Mouse (Mus musculus) stomach, embryonic 14.5 days (tissue): ENCODE measurements around the gene Krt36. TPM values are rescaled to one million over a fixed set of nuclear protein-coding genes. Genes with fewer than 3 reads are reported as not detected.

ENCODE experiments used
- ATAC-seq: fragments of 200-750 bp; cut with Nextera tagmentation; 2 replicates; pipeline ENCODE4 v1.8.0; 2017; ENCODE audit warnings: low read depth, moderate TSS enrichment; ENCODE audit not compliant: insufficient number of reproducible peaks, insufficient read depth, low FRiP score
- H3K27ac ChIP-seq: fragments of 300-500 bp; sonication (generic); 2 replicates; pipeline ENCODE4 v1.5.1; 2014; ENCODE audit warnings: mild to moderate bottlenecking, low read length, moderate library complexity, mixed read lengths
- H3K27me3 ChIP-seq: fragments of 300-500 bp; sonication (generic); 2 replicates; pipeline ENCODE4 v1.6.1; 2014; ENCODE audit warnings: low read length, control low read depth, mixed read lengths; ENCODE audit not compliant: control insufficient read depth, insufficient read depth
- H3K36me3 ChIP-seq: fragments of 300-500 bp; sonication (generic); 2 replicates; pipeline ENCODE4 v1.6.1; 2014; ENCODE audit warnings: mild to moderate bottlenecking, control low read depth, low read length, moderate library complexity, mixed read lengths; ENCODE audit not compliant: control insufficient read depth, insufficient read depth
- H3K4me1 ChIP-seq: fragments of 300-500 bp; sonication (generic); 2 replicates; pipeline ENCODE4 v1.6.1; 2014; ENCODE audit warnings: low read length, control low read depth, mixed read lengths; ENCODE audit not compliant: control insufficient read depth, insufficient read depth
- H3K4me2 ChIP-seq: fragments of 300-500 bp; sonication (generic); replicated peaks from 2 replicates; pipeline ENCODE4 v1.6.1; 2014; ENCODE audit warnings: low read depth, low read length, control low read depth
- H3K4me3 ChIP-seq: fragments of 300-500 bp; sonication (generic); 2 replicates; pipeline ENCODE4 v1.5.1; 2014; ENCODE audit warnings: low read depth, low read length, control low read depth
- H3K9ac ChIP-seq: fragments of 300-500 bp; sonication (generic); replicated peaks from 2 replicates; pipeline ENCODE4 v1.6.1; 2014; ENCODE audit warnings: low read depth, mild to moderate bottlenecking, control low read depth, low read length, moderate library complexity, mixed read lengths
- H3K9me3 ChIP-seq: fragments of 300-500 bp; sonication (generic); 2 replicates; pipeline ENCODE4 v1.6.1; 2016; ENCODE audit warnings: low read depth, low read length, control low read depth; ENCODE audit not compliant: control insufficient read depth
- WGBS: fragments of 180-500 bp; shearing (Covaris S2); extraction: QIAGEN DNeasy Blood & Tissue Kit; methylation state at CpG from one replicate; pipeline ENCODE4 v1.1.7; 2014; 5-methylcytosine and 5-hydroxymethylcytosine counted together
- polyA plus RNA-seq: library from polyadenylated mRNA; unstranded; fragments of >200 nt; fragmentation: Nextera tagmentation; extraction: Ambion mirVana; gene quantifications from 2 replicates; pipeline ENCODE4 v1.2.1, GENCODE M21; 2014

Gene Krt36
- polyA plus RNA-seq, 1 experiment from 2014 or later, result 0.29 TPM

GRCm38 (mm10) chr11:100138809-100139208 lies 33.4 kb upstream of the Krt36 start:
- Histone ChIP-seq H3K27me3 (no peaks in the 10 kb centered on the region), H3K9me3 (no peaks in the 10 kb centered on the region), H3K36me3 (peaks cover 3% of the 10 kb centered on the region; the same call in 1 of the 2 replicates), H3K4me2 (no peak overlapping the region), H3K27ac (peak overlapping the region; percentile 71), H3K9ac (no peak overlapping the region), H3K4me1 (peaks cover 13% of the 10 kb centered on the region; the same call in 1 of the 2 replicates), H3K4me3 (no peak overlapping the region)
- 49% methylated on average over 7 of the region's 7 CpGs for WGBS
- peak; percentile 81 for ATAC-seq

GRCm38 (mm10) chr11:100137693-100138092 lies 32.3 kb upstream of the Krt36 start:
- no peak for ATAC-seq
- no peaks in the 10 kb centered on the region for H3K9me3 ChIP-seq
- no peaks in the 10 kb centered on the region for H3K27me3 ChIP-seq
- peaks cover 13% of the 10 kb centered on the region; the same call in 1 of the 2 replicates for H3K4me1 ChIP-seq
- H3K27ac ChIP-seq, result peak overlapping the region; percentile 18; the same call in 1 of the 2 replicates
- H3K4me3 ChIP-seq, result no peak overlapping the region
- no peak overlapping the region for H3K9ac ChIP-seq
- no peak overlapping the region for H3K4me2 ChIP-seq
- 26% methylated on average over 5 of the region's 5 CpGs for WGBS
- peaks cover 3% of the 10 kb centered on the region; the same call in 1 of the 2 replicates for H3K36me3 ChIP-seq

- no peak for ATAC-seq
- H3K4me2 ChIP-seq, result no peak overlapping the region
- no peaks in the 10 kb centered on the region for H3K9me3 ChIP-seq
- H3K9ac ChIP-seq, result no peak overlapping the region
- peaks cover 13% of the 10 kb centered on the region; the same call in 1 of the 2 replicates for H3K4me1 ChIP-seq
- whole genome bisulfite sequencing, result 16% methylated on average over 5 of the region's 5 CpGs
- H3K36me3 ChIP-seq, result no peaks in the 10 kb centered on the region; the same call in 1 of the 2 replicates
- no peak overlapping the region for H3K4me3 ChIP-seq
- no peaks in the 10 kb centered on the region for H3K27me3 ChIP-seq
- peak overlapping the region; percentile 72; the same call in 1 of the 2 replicates for H3K27ac ChIP-seq
Observed at GRCm38 (mm10) chr11:100136559-100136958, 31.1 kb upstream of the Krt36 start.

GRCm38 (mm10) chr11:100135731-100136130 lies 30.3 kb upstream of the Krt36 start, which contains the start of gene Krt15:
TSS of gene Krt15 (minus strand) at chr11:100135928.
- H3K27me3 ChIP-seq, result no peaks in the 10 kb centered on the region
- H3K27ac ChIP-seq, result peak within 1 kb of the TSS; percentile 72; the same call in 1 of the 2 replicates
- no peak for ATAC-seq
- no peaks in the 10 kb centered on the region for H3K9me3 ChIP-seq
- no peaks in the 10 kb centered on the region for H3K36me3 ChIP-seq
- H3K9ac ChIP-seq, result 0 out of 2 replicates have a peak within 1 kb of the TSS, but pooled peaks have one; percentile 14
- peaks cover 13% of the 10 kb centered on the region; the same call in 1 of the 2 replicates for H3K4me1 ChIP-seq
- peak within 1 kb of the TSS; percentile 18 for H3K4me3 ChIP-seq
- 50% methylated on average over 7 of the region's 7 CpGs for WGBS
- H3K4me2 ChIP-seq, result 0 out of 2 replicates have a peak within 1 kb of the TSS, but pooled peaks have one; percentile 4

- Histone ChIP-seq H3K4me3 (no peak overlapping the region), H3K27me3 (no peaks in the 10 kb centered on the region), H3K27ac (no peak overlapping the region), H3K36me3 (no peaks in the 10 kb centered on the region), H3K4me2 (no peak overlapping the region), H3K9ac (no peak overlapping the region), H3K9me3 (no peaks in the 10 kb centered on the region), H3K4me1 (no peaks in the 10 kb centered on the region)
- ATAC-seq, result no peak
- WGBS, result 54% methylated on average over 7 of the region's 7 CpGs
Observed at GRCm38 (mm10) chr11:100124901-100125300, 19.5 kb upstream of the Krt36 start.

- H3K4me1 ChIP-seq, result no peaks in the 10 kb centered on the region
- H3K36me3 ChIP-seq, result no peaks in the 10 kb centered on the region
- H3K4me2 ChIP-seq, result no peak within 1 kb of the TSS
- 86% methylated on average over 3 of the region's 3 CpGs for WGBS
- no peak within 1 kb of the TSS for H3K4me3 ChIP-seq
- no peak within 1 kb of the TSS for H3K9ac ChIP-seq
- H3K27ac ChIP-seq, result no peak within 1 kb of the TSS
- H3K27me3 ChIP-seq, result no peaks in the 10 kb centered on the region
- H3K9me3 ChIP-seq, result no peaks in the 10 kb centered on the region
- no peak for ATAC-seq
Observed at GRCm38 (mm10) chr11:100121466-100121865, 16.0 kb upstream of the Krt36 start, which contains the start of gene Krt13. TSS of gene Krt13 (minus strand) at chr11:100121566.

- ATAC-seq, result no peak
- H3K27ac ChIP-seq, result no peak overlapping the region
- H3K4me1 ChIP-seq, result no peaks in the 10 kb centered on the region
- H3K36me3 ChIP-seq, result no peaks in the 10 kb centered on the region
- no peak overlapping the region for H3K4me2 ChIP-seq
- no peaks in the 10 kb centered on the region for H3K9me3 ChIP-seq
- no peak overlapping the region for H3K9ac ChIP-seq
- 82% methylated on average over 5 of the region's 5 CpGs for WGBS
- no peaks in the 10 kb centered on the region for H3K27me3 ChIP-seq
- no peak overlapping the region for H3K4me3 ChIP-seq
Observed at GRCm38 (mm10) chr11:100120331-100120730, 14.9 kb upstream of the Krt36 start.

- ATAC-seq, result peak; percentile 81
- H3K27me3 ChIP-seq, result no peaks in the 10 kb centered on the region
- 58% methylated on average over 2 of the region's 2 CpGs for WGBS
- H3K27ac ChIP-seq, result peak overlapping the region; percentile 59; the same call in 1 of the 2 replicates
- peaks cover 6% of the 10 kb centered on the region; the same call in 1 of the 2 replicates for H3K4me1 ChIP-seq
- no peak overlapping the region for H3K9ac ChIP-seq
- H3K36me3 ChIP-seq, result no peaks in the 10 kb centered on the region
- H3K4me3 ChIP-seq, result no peak overlapping the region
- no peaks in the 10 kb centered on the region for H3K9me3 ChIP-seq
- no peak overlapping the region for H3K4me2 ChIP-seq
Observed at GRCm38 (mm10) chr11:100113742-100114029, 8.3 kb upstream of the Krt36 start.
